Mouse (Mus musculus) left cerebral cortex, postnatal 4 days (tissue): ENCODE measurements around the gene Camk2d. TPM values are rescaled to one million over a fixed set of nuclear protein-coding genes. Genes with fewer than 3 reads are reported as not detected.

Experiments used
- DNase-seq: peaks from one replicate; pipeline ENCODE4 v3.0.0-alpha.2; 2022
- intact Hi-C: fragments of 180-260 bp; cut with DNase I; formaldehyde crosslinking; loops from one replicate; pipeline ENCODE4 v1.15.1; 2025
- total RNA-seq, 2 experiments: library from RNA; stranded (reverse); gene quantifications; 2 replicates each; pipeline ENCODE4 v1.2.3; 2021

The Camk2d gene
- total RNA-seq, 2 experiments from 2014 or later, result 74.5 to 96.9 TPM

GRCm38 (mm10) chr3:126795904-126796303 is 199.8 kb downstream of the Camk2d start:
- intact Hi-C loops, result no loop called here
- DNase-seq, result no peak

- no peak for DNase-seq
- intact Hi-C loops, result no loop called here
Measured at GRCm38 (mm10) chr3:126797025-126797424, 200.9 kb downstream of the Camk2d start.

- DNase-seq, result no peak
- intact Hi-C loops, result no loop called here
Measured at GRCm38 (mm10) chr3:126797810-126798209, 201.7 kb downstream of the Camk2d start.

GRCm38 (mm10) chr3:126802988-126803387 is 206.9 kb downstream of the Camk2d start:
- intact Hi-C loops, result no loop called here
- DNase-seq, result no peak

- intact Hi-C loops, result no loop called here
- no peak for DNase-seq
Measured at GRCm38 (mm10) chr3:126804968-126805367, 208.9 kb downstream of the Camk2d start.

GRCm38 (mm10) chr3:126806145-126806544 is 210.0 kb downstream of the Camk2d start:
- intact Hi-C loops, result no loop called here
- DNase-seq, result no peak

GRCm38 (mm10) chr3:126809915-126810314 is 213.8 kb downstream of the Camk2d start:
- DNase-seq, result no peak
- intact Hi-C loops, result no loop called here

GRCm38 (mm10) chr3:126810372-126811090 is 214.4 kb downstream of the Camk2d start:
- intact Hi-C loops, result no loop called here
- DNase-seq, result no peak

GRCm38 (mm10) chr3:126811646-126812045 is 215.5 kb downstream of the Camk2d start:
- intact Hi-C loops, result no loop called here
- no peak for DNase-seq

- intact Hi-C loops, result no loop called here
- no peak for DNase-seq
Measured at GRCm38 (mm10) chr3:126822374-126822773, 226.3 kb downstream of the Camk2d start.

GRCm38 (mm10) chr3:126824930-126825329 is 228.8 kb downstream of the Camk2d start:
- no peak for DNase-seq
- intact Hi-C loops, result no loop called here

GRCm38 (mm10) chr3:126826172-126826571 is 230.1 kb downstream of the Camk2d start:
- intact Hi-C loops, result no loop called here
- DNase-seq, result no peak

GRCm38 (mm10) chr3:126827900-126828299 is 231.8 kb downstream of the Camk2d start:
- intact Hi-C loops, result no loop called here
- no peak for DNase-seq

- intact Hi-C loops, result no loop called here
Measured at GRCm38 (mm10) chr3:126829817-126830216, 233.7 kb downstream of the Camk2d start.

GRCm38 (mm10) chr3:126831418-126832138 is 235.5 kb downstream of the Camk2d start:
- no peak for DNase-seq
- intact Hi-C loops, result no loop called here

More at GRCm38 (mm10) chr3:126829817-126830216, 233.7 kb downstream of the Camk2d start:
- no peak for DNase-seq

- no peak for DNase-seq
- intact Hi-C loops, result no loop called here
Measured at GRCm38 (mm10) chr3:126834641-126835167, 238.6 kb downstream of the Camk2d start.

GRCm38 (mm10) chr3:126842780-126843179 is 246.7 kb downstream of the Camk2d start:
- intact Hi-C loops, result no loop called here

GRCm38 (mm10) chr3:126844809-126845208 is 248.7 kb downstream of the Camk2d start:
- intact Hi-C loops, result no loop called here

More at GRCm38 (mm10) chr3:126842780-126843179, 246.7 kb downstream of the Camk2d start:
- no peak for DNase-seq

GRCm38 (mm10) chr3:126848081-126848480 is 252.0 kb downstream of the Camk2d start:
- intact Hi-C loops, result no loop called here
- no peak for DNase-seq

More at GRCm38 (mm10) chr3:126844809-126845208, 248.7 kb downstream of the Camk2d start:
- DNase-seq, result no peak

GRCm38 (mm10) chr3:126860442-126860841 is 264.3 kb downstream of the Camk2d start:
- DNase-seq, result no peak
- intact Hi-C loops, result no loop called here

- intact Hi-C loops, result no loop called here
- DNase-seq, result no peak
Measured at GRCm38 (mm10) chr3:126869561-126869960, 273.5 kb downstream of the Camk2d start.

- intact Hi-C loops, result no loop called here
Measured at GRCm38 (mm10) chr3:126870688-126871087, 274.6 kb downstream of the Camk2d start.

More at GRCm38 (mm10) chr3:126870688-126871087, 274.6 kb downstream of the Camk2d start:
- DNase-seq, result no peak
